Mouse (Mus musculus) erythroblast, adult 5-6 weeks (primary cell): Measurements from ENCODE around the gene Nav2. TPM values are rescaled to one million over a fixed set of nuclear protein-coding genes. Genes with fewer than 3 reads are reported as not detected.
A peak's percentile ranks its signal among the peaks of the same experiment; 100 is the strongest.

Source experiments
- ATAC-seq: replicated peaks from 2 replicates; pipeline ENCODE4 v1.8.0; 2016; ENCODE audit warnings: moderate number of reproducible peaks, mild to moderate bottlenecking, moderate TSS enrichment, inconsistent platforms; ENCODE audit not compliant: poor library complexity, low FRiP score, severe bottlenecking
- total RNA-seq, 2 experiments: library from RNA; stranded (forward) in 1 of 2; stranded (reverse) in 1 of 2; fragments of 150-400 nt in 1 of 2; fragments of 200-764, 138-1000 nt in 1 of 2; gene quantifications; 2 replicates each; pipeline versions ENCODE4 v1.2.3 to v1.2.4; 2015 to 2017; ENCODE audit warnings: low replicate concordance in 2 of 2

Gene Nav2
- total RNA-seq, 2 experiments from 2014 or later = 1.9 to 4.6 TPM

GRCm38 (mm10) chr7:49332644-49333043, 424.1 kb downstream of the Nav2 start:
- no peak for ATAC-seq

- ATAC-seq = no peak
Measured at GRCm38 (mm10) chr7:49334163-49334562, 425.6 kb downstream of the Nav2 start.

- ATAC-seq = no peak
Measured at GRCm38 (mm10) chr7:49335056-49335455, 426.5 kb downstream of the Nav2 start.

- no peak for ATAC-seq
Measured at GRCm38 (mm10) chr7:49336725-49337124, 428.2 kb downstream of the Nav2 start.

DNA sequence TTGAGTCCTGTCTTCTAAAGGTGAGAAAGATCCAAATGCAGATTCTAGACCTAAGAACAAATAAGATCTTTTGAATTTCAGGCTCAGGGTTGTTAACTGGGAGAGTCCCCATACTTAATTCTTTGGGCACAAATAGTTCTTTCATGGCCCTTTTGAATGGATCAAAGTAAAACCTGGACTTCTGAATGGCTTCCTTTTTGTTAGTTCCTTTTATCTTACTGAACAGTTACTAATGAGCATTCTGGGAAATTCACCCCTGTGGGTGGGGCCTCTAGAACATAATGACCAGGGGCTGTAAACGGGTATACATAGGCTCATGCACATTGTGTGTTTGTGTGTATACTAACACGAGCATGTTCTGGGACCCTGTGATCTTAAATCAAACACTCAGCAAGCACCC, 429.2 kb downstream of the Nav2 start:
- ATAC-seq = no peak

GRCm38 (mm10) chr7:49339953-49340352, 431.4 kb downstream of the Nav2 start:
- ATAC-seq = no peak

GRCm38 (mm10) chr7:49341151-49341918, 432.8 kb downstream of the Nav2 start:
- ATAC-seq = no peak

- no peak for ATAC-seq
Measured at GRCm38 (mm10) chr7:49341919-49342529, 433.5 kb downstream of the Nav2 start.

DNA sequence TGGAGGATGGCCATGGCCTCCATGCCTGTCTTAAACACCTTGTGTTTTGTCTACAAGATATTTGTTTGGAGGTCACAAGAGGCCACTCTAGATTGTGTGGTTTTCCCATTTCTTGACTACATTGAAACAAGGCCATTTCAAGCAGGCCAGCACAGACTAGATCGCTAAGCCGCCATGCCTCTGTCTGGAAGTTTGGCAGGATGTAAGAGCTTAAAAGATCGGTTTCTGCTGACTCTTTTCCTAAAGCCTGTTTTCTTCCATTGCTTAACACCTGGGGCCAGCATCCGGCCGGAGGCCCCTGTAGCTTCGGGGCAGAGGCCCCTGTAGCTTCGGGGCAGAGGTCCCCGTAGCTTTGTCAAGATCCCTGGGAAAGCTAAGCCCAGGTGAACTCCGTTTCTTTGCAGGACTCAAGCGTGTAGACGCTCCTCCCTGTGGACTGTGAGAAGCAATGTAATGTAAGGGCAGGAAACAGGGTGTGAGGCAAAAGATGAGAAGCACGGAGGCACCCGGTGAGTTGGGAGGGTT, 434.1 kb downstream of the Nav2 start:
- ATAC-seq = no peak

- ATAC-seq = no peak
Measured at GRCm38 (mm10) chr7:49343081-49343600, 434.6 kb downstream of the Nav2 start.

DNA sequence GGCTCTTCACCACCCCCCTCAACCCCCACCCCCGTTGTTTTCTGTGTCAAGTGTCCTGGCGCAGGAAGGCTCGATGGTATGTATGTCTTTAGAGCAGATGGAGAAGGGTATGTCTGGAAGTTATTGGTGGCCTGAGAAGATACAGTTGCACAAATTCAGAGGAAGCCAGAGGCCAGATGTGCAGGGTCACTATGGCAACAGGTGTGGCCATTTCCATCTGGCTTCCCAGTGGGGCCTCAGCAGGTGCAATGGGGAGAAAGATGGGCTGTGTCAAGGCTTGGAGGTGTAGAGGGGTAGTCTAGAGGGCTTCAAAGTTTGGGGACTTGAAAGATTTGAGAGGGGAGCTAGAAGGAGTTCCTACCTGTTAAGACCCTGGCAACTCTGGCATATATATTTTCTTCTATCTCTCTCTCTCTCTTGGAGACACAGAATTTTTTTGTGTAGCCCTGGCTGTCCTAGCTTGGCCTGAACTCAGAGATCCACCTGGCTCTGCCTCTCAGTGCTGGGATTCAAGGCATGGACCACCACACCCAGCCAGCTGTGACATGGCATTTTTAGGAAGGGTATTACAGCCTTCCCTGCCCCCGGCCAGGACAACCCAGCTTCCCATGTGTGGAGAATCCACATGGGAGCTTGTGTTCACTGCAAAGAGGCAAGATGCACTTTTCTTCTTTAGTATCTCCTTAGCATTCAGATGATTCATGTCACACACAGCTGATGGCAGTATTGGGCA, 435.4 kb downstream of the Nav2 start:
- ATAC-seq = no peak

DNA sequence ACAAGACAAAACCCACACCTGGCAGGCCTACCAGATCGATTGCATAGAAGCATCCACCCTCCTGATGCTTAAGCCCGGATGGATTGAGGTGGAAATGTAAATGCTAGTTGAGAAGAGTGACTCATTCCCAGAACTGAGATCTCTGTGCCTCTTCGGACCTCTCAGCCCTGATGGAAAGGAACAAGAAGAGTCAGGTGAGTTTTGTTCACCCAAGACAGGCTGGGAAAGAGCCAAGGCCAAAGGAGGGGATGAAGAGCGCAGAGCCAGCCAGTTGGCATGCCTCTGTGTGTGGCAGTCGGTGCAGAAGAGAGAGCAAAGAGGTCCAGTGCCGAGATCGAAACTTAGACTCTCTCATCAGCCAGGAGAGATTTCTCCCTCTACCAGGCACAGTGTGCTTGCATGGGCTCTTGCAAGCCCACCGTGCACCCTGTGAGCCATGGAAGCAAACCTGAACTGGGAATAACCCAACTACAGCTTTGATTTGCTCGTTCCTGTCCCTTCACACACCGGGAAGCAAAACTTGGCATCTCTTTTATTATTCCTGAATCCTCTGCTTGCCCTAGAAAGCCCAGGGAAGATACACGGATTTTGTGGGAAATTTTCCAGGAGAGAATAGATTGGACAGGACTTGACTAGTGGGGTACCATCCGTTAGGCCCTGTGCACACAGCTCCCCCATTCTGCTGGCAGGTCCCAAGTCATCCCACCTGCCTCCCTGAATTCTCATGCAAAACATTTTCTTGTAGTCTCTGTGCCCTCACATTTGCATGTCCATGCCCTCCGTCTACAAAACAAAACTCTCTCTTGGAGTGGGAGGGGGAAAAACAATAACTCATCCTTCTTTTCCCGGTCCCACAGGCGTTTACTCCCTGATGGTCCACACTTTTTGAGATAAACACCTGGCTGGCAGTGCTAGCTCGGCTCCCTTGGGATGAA, 439.1 kb downstream of the Nav2 start:
- no peak for ATAC-seq

- no peak for ATAC-seq
Measured at GRCm38 (mm10) chr7:49348636-49349035, 440.1 kb downstream of the Nav2 start.

DNA sequence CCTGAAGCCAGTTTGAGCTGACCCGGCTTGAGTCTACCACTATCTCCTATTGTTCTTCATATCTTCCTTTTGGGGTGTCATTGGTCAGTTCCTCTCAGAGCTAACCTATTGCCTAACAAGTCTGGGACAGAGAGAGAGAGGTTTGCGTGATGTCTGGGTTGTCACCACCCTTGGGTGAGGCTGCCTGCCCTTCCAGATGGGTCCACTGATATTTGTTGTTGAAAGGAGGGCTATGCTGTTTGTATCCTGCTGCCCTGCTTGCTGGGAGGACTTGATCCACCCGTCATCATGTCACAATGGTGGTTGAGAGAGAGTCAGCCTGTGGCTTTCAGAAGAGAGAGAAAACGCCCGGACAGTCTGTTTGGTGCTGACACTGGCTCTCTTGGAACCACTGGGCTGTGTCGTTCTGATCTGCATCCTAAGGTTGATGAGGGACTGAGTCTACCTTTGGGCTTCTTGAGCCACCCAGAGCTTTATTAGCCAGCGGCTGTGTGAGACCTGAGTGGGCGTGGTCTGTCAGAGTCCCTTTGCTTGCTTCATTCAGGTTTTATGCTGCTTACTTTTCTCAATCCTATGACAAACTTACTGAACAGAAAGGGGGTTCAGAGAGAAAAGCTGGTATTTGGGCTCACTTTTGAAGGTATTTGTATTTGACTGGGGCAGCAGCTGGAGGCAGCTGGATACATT, 441.9 kb downstream of the Nav2 start:
- peak; percentile 72 for ATAC-seq

DNA sequence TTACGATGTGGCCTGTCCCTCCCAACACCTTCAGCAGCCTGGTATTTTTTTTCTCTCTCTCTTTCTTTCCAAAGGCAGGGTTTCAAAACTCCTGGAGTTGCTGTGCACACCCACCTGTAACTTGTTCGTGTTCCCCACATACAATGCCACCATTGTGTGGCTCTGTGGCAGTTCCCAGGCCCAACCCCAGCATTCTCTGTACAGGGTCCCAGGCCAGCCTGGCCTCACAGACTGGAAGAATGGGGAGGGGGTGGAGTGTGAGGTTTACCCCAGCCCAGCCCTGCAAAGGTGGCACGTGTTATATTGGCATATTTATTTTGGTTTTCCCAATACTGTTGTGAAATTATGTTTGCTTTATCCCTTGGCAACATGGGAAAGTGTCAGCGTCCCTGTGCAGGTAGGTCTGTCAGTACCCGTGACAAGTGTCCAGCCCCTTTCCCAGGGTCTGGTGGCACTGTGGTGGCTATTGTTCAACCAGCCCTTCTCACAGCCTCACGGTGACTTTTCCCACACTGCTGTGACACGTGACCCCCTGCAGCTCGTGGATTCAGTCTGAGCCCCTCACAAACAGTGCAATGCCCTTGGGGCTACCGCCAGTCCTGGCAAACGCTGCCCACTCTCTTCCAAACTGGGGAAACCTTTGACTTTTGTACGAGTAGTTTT, 443.2 kb downstream of the Nav2 start:
- ATAC-seq = no peak

- no peak for ATAC-seq
Measured at GRCm38 (mm10) chr7:49357441-49358165, 449.1 kb downstream of the Nav2 start.

- no peak for ATAC-seq
Measured at GRCm38 (mm10) chr7:49359120-49359519, 450.6 kb downstream of the Nav2 start.

DNA sequence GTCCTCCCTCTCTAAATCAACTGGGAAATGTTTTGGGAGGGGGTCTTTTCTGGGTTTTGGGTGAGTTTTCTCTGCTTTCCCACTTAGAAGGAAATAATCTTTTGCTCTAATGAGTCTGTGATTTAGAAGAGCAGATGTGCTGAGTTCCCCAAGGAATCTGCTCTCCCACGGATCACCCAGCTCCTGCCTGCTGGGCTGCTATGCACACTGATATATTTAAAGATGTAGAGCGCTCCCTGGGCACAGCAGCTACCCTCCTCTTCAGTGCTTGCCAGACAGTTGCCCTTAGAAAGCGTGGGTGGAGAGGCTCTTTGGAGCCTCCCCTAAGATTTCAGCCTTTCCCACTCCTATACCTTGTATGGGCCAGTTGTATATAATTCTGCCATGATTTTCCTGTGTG, 452.1 kb downstream of the Nav2 start:
- ATAC-seq = no peak
